Mouse (Mus musculus): ENCODE data around the gene Grin2a. TPM values are rescaled to one million over a fixed set of nuclear protein-coding genes. Genes with fewer than 3 reads are reported as not detected.

The Grin2a gene
- polyA plus RNA-seq, 1 experiment = 0.05 TPM

GRCm38 (mm10) chr16:10005606-10006005 is 10.2 kb upstream of the Grin2a start:
- H3K27ac ChIP-seq (ENCODE audit: control insufficient read depth, insufficient read depth, low read length) = no peak overlapping the region
- no peak for DNase-seq
- WGBS = 88% methylated on average over 5 of the region's 5 CpGs
- H3K4me3 ChIP-seq (ENCODE audit: control insufficient read depth, insufficient read depth, low read length) = no peak overlapping the region
- H3K27me3 ChIP-seq (ENCODE audit: control insufficient read depth, insufficient read depth, low read length) = no peaks in the 10 kb centered on the region
- H3K36me3 ChIP-seq (ENCODE audit: control insufficient read depth, insufficient read depth, low read length) = no peaks in the 10 kb centered on the region
- TF ChIP-seq POLR2A (IDR thresholded peaks at IDR 0.05; ENCODE audit: control insufficient read depth, extremely low read depth, insufficient read depth, low read length, poor library complexity) (no peak), CTCF (IDR thresholded peaks at IDR 0.05; ENCODE audit: borderline replicate concordance, control insufficient read depth, extremely low read depth, insufficient read depth, low read length, poor library complexity) (no peak)
- H3K4me1 ChIP-seq (replicated peaks; ENCODE audit: control insufficient read depth, insufficient read depth, low read length) = no peaks in the 10 kb centered on the region

GRCm38 (mm10) chr16:10004096-10004495 is 8.7 kb upstream of the Grin2a start:
- no peaks in the 10 kb centered on the region for H3K36me3 ChIP-seq (ENCODE audit: control insufficient read depth, insufficient read depth, low read length)
- no peak overlapping the region for H3K27ac ChIP-seq (ENCODE audit: control insufficient read depth, insufficient read depth, low read length)
- H3K4me1 ChIP-seq (replicated peaks; ENCODE audit: control insufficient read depth, insufficient read depth, low read length) = no peaks in the 10 kb centered on the region
- WGBS = 89% methylated on average over 4 of the region's 4 CpGs
- H3K4me3 ChIP-seq (ENCODE audit: control insufficient read depth, insufficient read depth, low read length) = no peak overlapping the region
- no peak for DNase-seq
- no peak for TF ChIP-seq POLR2A (IDR thresholded peaks at IDR 0.05; ENCODE audit: control insufficient read depth, extremely low read depth, insufficient read depth, low read length, poor library complexity)
- TF ChIP-seq CTCF (IDR thresholded peaks at IDR 0.05; ENCODE audit: borderline replicate concordance, control insufficient read depth, extremely low read depth, insufficient read depth, low read length, poor library complexity) = no peak
- H3K27me3 ChIP-seq (ENCODE audit: control insufficient read depth, insufficient read depth, low read length) = no peaks in the 10 kb centered on the region

GRCm38 (mm10) chr16:10003001-10003400 is 7.6 kb upstream of the Grin2a start:
- 47% methylated on average over 1 of the region's 1 CpGs for WGBS
- no peak for DNase-seq

GRCm38 (mm10) chr16:10001601-10002000 is 6.2 kb upstream of the Grin2a start:
- Histone ChIP-seq H3K27ac (ENCODE audit: control insufficient read depth, insufficient read depth, low read length) (no peak overlapping the region), H3K36me3 (ENCODE audit: control insufficient read depth, insufficient read depth, low read length) (no peaks in the 10 kb centered on the region), H3K4me1 (replicated peaks; ENCODE audit: control insufficient read depth, insufficient read depth, low read length) (no peaks in the 10 kb centered on the region), H3K27me3 (ENCODE audit: control insufficient read depth, insufficient read depth, low read length) (no peaks in the 10 kb centered on the region), H3K4me3 (ENCODE audit: control insufficient read depth, insufficient read depth, low read length) (no peak overlapping the region)
- 41% methylated on average over 1 of the region's 1 CpGs for WGBS
- no peak for DNase-seq
- TF ChIP-seq CTCF (IDR thresholded peaks at IDR 0.05; ENCODE audit: borderline replicate concordance, control insufficient read depth, extremely low read depth, insufficient read depth, low read length, poor library complexity) (no peak), POLR2A (IDR thresholded peaks at IDR 0.05; ENCODE audit: control insufficient read depth, extremely low read depth, insufficient read depth, low read length, poor library complexity) (no peak)

More at GRCm38 (mm10) chr16:10003001-10003400, 7.6 kb upstream of the Grin2a start:
- Histone ChIP-seq H3K36me3 (ENCODE audit: control insufficient read depth, insufficient read depth, low read length) (no peaks in the 10 kb centered on the region), H3K4me3 (ENCODE audit: control insufficient read depth, insufficient read depth, low read length) (no peak overlapping the region), H3K27me3 (ENCODE audit: control insufficient read depth, insufficient read depth, low read length) (no peaks in the 10 kb centered on the region), H3K27ac (ENCODE audit: control insufficient read depth, insufficient read depth, low read length) (no peak overlapping the region), H3K4me1 (replicated peaks; ENCODE audit: control insufficient read depth, insufficient read depth, low read length) (no peaks in the 10 kb centered on the region)
- TF ChIP-seq POLR2A (IDR thresholded peaks at IDR 0.05; ENCODE audit: control insufficient read depth, extremely low read depth, insufficient read depth, low read length, poor library complexity) (no peak), CTCF (IDR thresholded peaks at IDR 0.05; ENCODE audit: borderline replicate concordance, control insufficient read depth, extremely low read depth, insufficient read depth, low read length, poor library complexity) (no peak)

GRCm38 (mm10) chr16:9999926-10000325 is 4.6 kb upstream of the Grin2a start:
- Histone ChIP-seq H3K4me1 (replicated peaks; ENCODE audit: control insufficient read depth, insufficient read depth, low read length) (no peaks in the 10 kb centered on the region), H3K27me3 (ENCODE audit: control insufficient read depth, insufficient read depth, low read length) (no peaks in the 10 kb centered on the region), H3K36me3 (ENCODE audit: control insufficient read depth, insufficient read depth, low read length) (no peaks in the 10 kb centered on the region), H3K27ac (ENCODE audit: control insufficient read depth, insufficient read depth, low read length) (no peak overlapping the region), H3K4me3 (ENCODE audit: control insufficient read depth, insufficient read depth, low read length) (no peak overlapping the region)
- no peak for DNase-seq
- WGBS = 74% methylated on average over 5 of the region's 5 CpGs
- TF ChIP-seq CTCF (IDR thresholded peaks at IDR 0.05; ENCODE audit: borderline replicate concordance, control insufficient read depth, extremely low read depth, insufficient read depth, low read length, poor library complexity) (no peak), POLR2A (IDR thresholded peaks at IDR 0.05; ENCODE audit: control insufficient read depth, extremely low read depth, insufficient read depth, low read length, poor library complexity) (no peak)

GRCm38 (mm10) chr16:9997931-9998330 is 2.6 kb upstream of the Grin2a start:
- no peak overlapping the region for H3K4me3 ChIP-seq (ENCODE audit: control insufficient read depth, insufficient read depth, low read length)
- H3K27ac ChIP-seq (ENCODE audit: control insufficient read depth, insufficient read depth, low read length) = no peak overlapping the region
- TF ChIP-seq POLR2A (IDR thresholded peaks at IDR 0.05; ENCODE audit: control insufficient read depth, extremely low read depth, insufficient read depth, low read length, poor library complexity) (no peak), CTCF (IDR thresholded peaks at IDR 0.05; ENCODE audit: borderline replicate concordance, control insufficient read depth, extremely low read depth, insufficient read depth, low read length, poor library complexity) (no peak)
- no peak for DNase-seq
- H3K36me3 ChIP-seq (ENCODE audit: control insufficient read depth, insufficient read depth, low read length) = no peaks in the 10 kb centered on the region
- no peaks in the 10 kb centered on the region for H3K4me1 ChIP-seq (replicated peaks; ENCODE audit: control insufficient read depth, insufficient read depth, low read length)
- no peaks in the 10 kb centered on the region; the same call in 1 of the 2 replicates for H3K27me3 ChIP-seq (ENCODE audit: control insufficient read depth, insufficient read depth, low read length)

GRCm38 (mm10) chr16:9995814-9996210 is 452 bp upstream of the Grin2a start:
- TF ChIP-seq POLR2A (IDR thresholded peaks at IDR 0.05; ENCODE audit: control insufficient read depth, extremely low read depth, insufficient read depth, low read length, poor library complexity) (no peak), CTCF (IDR thresholded peaks at IDR 0.05; ENCODE audit: borderline replicate concordance, control insufficient read depth, extremely low read depth, insufficient read depth, low read length, poor library complexity) (no peak)
- Histone ChIP-seq H3K27me3 (ENCODE audit: control insufficient read depth, insufficient read depth, low read length) (no peaks in the 10 kb centered on the region; the same call in 1 of the 2 replicates), H3K36me3 (ENCODE audit: control insufficient read depth, insufficient read depth, low read length) (no peaks in the 10 kb centered on the region), H3K4me3 (ENCODE audit: control insufficient read depth, insufficient read depth, low read length) (no peak overlapping the region), H3K4me1 (replicated peaks; ENCODE audit: control insufficient read depth, insufficient read depth, low read length) (no peaks in the 10 kb centered on the region), H3K27ac (ENCODE audit: control insufficient read depth, insufficient read depth, low read length) (no peak overlapping the region)
- 38% methylated on average over 13 of the region's 13 CpGs for WGBS
- DNase-seq = no peak
